Mouse (Mus musculus): Measurements from ENCODE around the gene Dcaf6. TPM values are rescaled to one million over a fixed set of nuclear protein-coding genes. Genes with fewer than 3 reads are reported as not detected.
A peak's percentile ranks its signal among the peaks of the same experiment; 100 is the strongest.

Gene Dcaf6
- polyA plus RNA-seq, 1 experiment: 161 TPM

DNA sequence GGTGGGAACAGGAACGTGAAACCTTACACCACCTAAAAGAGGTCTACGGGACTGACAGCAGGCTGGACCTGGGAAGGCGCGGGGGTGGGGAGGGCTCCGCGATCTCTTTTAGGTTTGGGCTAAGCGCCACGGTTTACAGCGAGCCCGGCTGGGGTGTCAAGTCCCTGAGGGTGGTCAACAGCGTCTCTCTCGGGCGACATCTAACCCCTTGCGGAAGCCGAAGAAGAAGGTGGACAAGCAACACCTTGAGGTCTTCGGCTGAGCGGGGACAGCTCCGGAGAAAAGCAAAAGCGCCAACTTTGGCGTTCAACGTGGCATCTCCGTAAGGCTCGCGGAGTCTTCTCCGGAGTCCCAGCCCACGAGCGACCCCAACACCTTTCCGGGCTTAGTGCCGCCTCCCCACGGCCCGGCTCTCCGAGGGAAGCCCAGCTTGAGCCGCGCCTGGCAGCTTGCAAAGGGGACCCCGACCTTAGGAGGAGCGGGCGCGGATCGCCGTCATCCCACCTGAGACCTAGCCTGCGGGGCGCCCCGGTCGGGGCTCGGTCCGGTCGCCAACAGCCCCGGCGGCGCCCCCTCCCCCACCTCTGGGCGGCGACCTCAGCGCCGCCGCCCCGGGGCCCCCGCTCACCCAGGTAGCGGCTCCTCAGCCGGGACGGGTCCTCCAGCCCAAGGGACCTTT is 633 bp downstream of the Dcaf6 start:
- no peaks in the 10 kb centered on the region for H3K36me3 ChIP-seq (ENCODE audit: control insufficient read depth, insufficient read depth, low read length)
- TF ChIP-seq POLR2A (IDR thresholded peaks at IDR 0.05; ENCODE audit: control insufficient read depth, low read depth, low read length) (no peak; the same call in 1 of the 2 replicates), CTCF (IDR thresholded peaks at IDR 0.05; ENCODE audit: control insufficient read depth, insufficient read depth, insufficient replicate concordance, low read depth, low read length) (no peak)
- peak overlapping the region; percentile 94 for H3K27ac ChIP-seq (ENCODE audit: control insufficient read depth, insufficient read depth, low read depth, low read length)
- H3K4me3 ChIP-seq (ENCODE audit: control insufficient read depth, low read depth, low read length): peak overlapping the region; percentile 94
- peaks cover 2% of the 10 kb centered on the region for H3K4me1 ChIP-seq (ENCODE audit: control insufficient read depth, insufficient read depth, low read length)
- H3K27me3 ChIP-seq (ENCODE audit: control insufficient read depth, insufficient read depth, low read length): no peaks in the 10 kb centered on the region

DNA sequence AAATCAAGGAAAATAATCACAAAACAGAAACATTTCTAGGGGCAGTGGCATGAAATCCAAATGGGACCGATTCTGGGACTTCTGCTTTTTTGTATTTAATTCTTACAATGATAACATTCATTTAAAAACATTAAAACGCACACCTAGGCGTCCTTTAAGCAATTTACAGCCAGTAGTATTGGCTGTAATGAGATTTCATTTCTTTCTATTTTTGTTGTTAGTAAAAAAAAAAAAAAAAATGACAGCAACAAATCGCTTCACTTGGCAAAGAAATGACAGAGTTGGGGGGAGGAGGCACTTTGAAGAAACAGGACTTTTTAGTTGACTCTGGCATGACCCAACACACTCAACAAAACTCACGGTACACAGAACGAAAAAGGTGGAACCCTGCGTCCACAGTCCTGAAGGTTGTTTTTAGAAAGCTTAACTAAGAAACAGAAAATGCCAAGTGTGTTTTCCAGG is 1.2 kb downstream of the Dcaf6 start:
- TF ChIP-seq CTCF (IDR thresholded peaks at IDR 0.05; ENCODE audit: control insufficient read depth, insufficient read depth, insufficient replicate concordance, low read depth, low read length): no peak
- no peak for TF ChIP-seq POLR2A (IDR thresholded peaks at IDR 0.05; ENCODE audit: control insufficient read depth, low read depth, low read length)
- Histone ChIP-seq H3K4me1 (ENCODE audit: control insufficient read depth, insufficient read depth, low read length) (peaks cover 2% of the 10 kb centered on the region), H3K27ac (ENCODE audit: control insufficient read depth, insufficient read depth, low read depth, low read length) (peak overlapping the region; percentile 94), H3K27me3 (ENCODE audit: control insufficient read depth, insufficient read depth, low read length) (no peaks in the 10 kb centered on the region), H3K4me3 (ENCODE audit: control insufficient read depth, low read depth, low read length) (peak overlapping the region; percentile 94), H3K36me3 (ENCODE audit: control insufficient read depth, insufficient read depth, low read length) (no peaks in the 10 kb centered on the region)

DNA sequence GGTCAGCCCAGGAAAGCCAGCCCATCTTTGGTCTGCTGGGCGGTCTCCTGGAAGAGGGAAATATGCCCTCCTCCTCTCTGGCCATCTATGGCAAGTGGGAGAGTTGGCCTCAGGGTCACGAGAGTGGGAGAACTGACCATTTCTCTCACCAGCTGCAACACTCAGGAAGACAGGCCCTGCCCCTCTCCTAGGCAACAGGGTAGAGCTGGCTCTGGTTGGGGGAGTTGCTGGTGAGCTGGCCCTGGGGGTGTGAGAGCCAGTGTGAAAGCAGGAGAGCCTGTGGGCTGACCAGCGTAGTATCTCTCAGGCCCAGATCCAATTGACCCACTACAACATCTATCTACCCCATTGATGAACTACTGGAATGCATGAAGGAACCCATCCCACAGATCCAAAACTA is 18.6 kb downstream of the Dcaf6 start:
- no peaks in the 10 kb centered on the region for H3K4me1 ChIP-seq (ENCODE audit: control insufficient read depth, insufficient read depth, low read length)
- H3K27me3 ChIP-seq (ENCODE audit: control insufficient read depth, insufficient read depth, low read length): no peaks in the 10 kb centered on the region
- no peak overlapping the region for H3K27ac ChIP-seq (ENCODE audit: control insufficient read depth, insufficient read depth, low read depth, low read length)
- H3K36me3 ChIP-seq (ENCODE audit: control insufficient read depth, insufficient read depth, low read length): no peaks in the 10 kb centered on the region
- no peak for TF ChIP-seq CTCF (IDR thresholded peaks at IDR 0.05; ENCODE audit: control insufficient read depth, insufficient read depth, insufficient replicate concordance, low read depth, low read length)
- no peak for TF ChIP-seq POLR2A (IDR thresholded peaks at IDR 0.05; ENCODE audit: control insufficient read depth, low read depth, low read length)
- H3K4me3 ChIP-seq (ENCODE audit: control insufficient read depth, low read depth, low read length): no peak overlapping the region

DNA sequence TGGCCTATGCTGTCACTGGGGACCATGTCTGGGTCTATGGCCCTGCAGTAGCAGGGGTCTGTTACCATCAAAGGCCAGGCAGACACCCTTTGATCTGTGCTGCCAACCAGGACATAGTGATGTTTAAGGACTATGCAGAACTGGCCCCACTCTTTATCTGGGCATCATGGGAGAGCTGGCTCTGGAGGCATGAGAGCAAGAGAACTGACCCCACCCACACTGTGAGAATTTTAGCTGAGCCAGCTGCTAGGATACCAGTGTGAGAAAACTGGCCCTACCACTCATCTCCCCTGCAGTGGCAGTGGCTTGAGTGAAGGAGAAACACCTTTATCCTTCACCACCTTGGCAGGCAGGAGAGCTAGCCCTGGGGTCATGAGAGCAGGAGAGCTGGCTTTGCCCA is 19.1 kb downstream of the Dcaf6 start:
- Histone ChIP-seq H3K27me3 (ENCODE audit: control insufficient read depth, insufficient read depth, low read length) (no peaks in the 10 kb centered on the region), H3K4me3 (ENCODE audit: control insufficient read depth, low read depth, low read length) (no peak overlapping the region), H3K27ac (ENCODE audit: control insufficient read depth, insufficient read depth, low read depth, low read length) (no peak overlapping the region), H3K36me3 (ENCODE audit: control insufficient read depth, insufficient read depth, low read length) (no peaks in the 10 kb centered on the region), H3K4me1 (ENCODE audit: control insufficient read depth, insufficient read depth, low read length) (no peaks in the 10 kb centered on the region)
- TF ChIP-seq CTCF (IDR thresholded peaks at IDR 0.05; ENCODE audit: control insufficient read depth, insufficient read depth, insufficient replicate concordance, low read depth, low read length) (no peak), POLR2A (IDR thresholded peaks at IDR 0.05; ENCODE audit: control insufficient read depth, low read depth, low read length) (0 out of 2 replicates have a peak, but pooled peaks have one; percentile 30)

DNA sequence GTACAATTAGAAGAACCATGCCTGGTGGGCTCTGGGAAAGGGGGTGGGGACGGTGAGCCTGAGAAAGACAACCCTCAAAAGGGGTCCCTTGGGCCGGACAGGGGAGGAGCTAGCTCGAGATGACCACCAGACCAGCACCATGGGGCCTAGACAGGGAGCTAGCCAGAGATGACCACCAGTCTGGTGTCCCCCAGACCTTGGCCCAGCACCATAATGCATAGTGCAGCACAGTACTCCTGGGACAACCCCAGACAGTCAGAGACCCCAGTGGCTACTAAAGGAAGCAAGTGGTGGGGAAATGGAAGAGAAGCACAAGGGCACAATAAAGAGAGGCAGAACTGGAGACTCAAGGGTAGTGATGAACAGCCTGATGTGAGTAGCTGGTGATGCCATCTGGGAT is 19.5 kb downstream of the Dcaf6 start:
- no peak for TF ChIP-seq CTCF (IDR thresholded peaks at IDR 0.05; ENCODE audit: control insufficient read depth, insufficient read depth, insufficient replicate concordance, low read depth, low read length)
- H3K27me3 ChIP-seq (ENCODE audit: control insufficient read depth, insufficient read depth, low read length): no peaks in the 10 kb centered on the region

DNA sequence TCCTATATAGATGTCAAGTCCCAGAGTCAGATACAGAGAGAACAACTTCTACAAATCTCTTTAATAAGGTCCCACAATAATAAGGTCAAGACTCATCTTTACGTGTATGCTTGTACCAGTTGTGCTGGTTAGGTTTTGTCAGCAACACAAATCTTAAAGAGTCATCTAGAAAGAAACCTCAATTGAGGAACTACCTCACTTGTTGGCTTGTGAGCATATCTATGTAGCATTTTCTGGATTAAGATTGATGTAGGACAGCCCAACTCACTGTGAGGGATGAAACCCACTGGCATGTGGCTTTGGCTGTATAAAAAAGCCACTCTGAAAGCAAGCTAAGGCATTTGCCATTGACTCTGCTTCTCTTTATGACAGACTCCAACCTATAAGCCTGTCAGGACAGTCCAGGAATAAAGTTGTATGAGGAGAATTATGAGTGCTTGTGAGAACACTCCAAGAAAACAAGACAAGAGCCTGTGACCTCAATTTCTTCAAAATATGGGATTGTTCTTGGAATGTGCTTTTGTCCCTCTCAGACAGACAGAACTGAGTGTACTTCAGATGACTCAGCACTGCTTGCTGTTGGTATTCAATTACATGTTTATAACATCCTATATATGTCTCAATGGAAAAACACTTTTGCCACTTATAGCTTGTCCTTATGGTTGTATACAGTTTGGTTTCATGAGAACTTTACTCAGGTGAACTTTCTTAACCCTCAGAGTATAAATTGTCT is 21.8 kb downstream of the Dcaf6 start:
- no peaks in the 10 kb centered on the region for H3K4me1 ChIP-seq (ENCODE audit: control insufficient read depth, insufficient read depth, low read length)
- TF ChIP-seq CTCF (IDR thresholded peaks at IDR 0.05; ENCODE audit: control insufficient read depth, insufficient read depth, insufficient replicate concordance, low read depth, low read length) (no peak), POLR2A (IDR thresholded peaks at IDR 0.05; ENCODE audit: control insufficient read depth, low read depth, low read length) (no peak)
- H3K36me3 ChIP-seq (ENCODE audit: control insufficient read depth, insufficient read depth, low read length): no peaks in the 10 kb centered on the region
- H3K27ac ChIP-seq (ENCODE audit: control insufficient read depth, insufficient read depth, low read depth, low read length): no peak overlapping the region
- H3K27me3 ChIP-seq (ENCODE audit: control insufficient read depth, insufficient read depth, low read length): no peaks in the 10 kb centered on the region
- H3K4me3 ChIP-seq (ENCODE audit: control insufficient read depth, low read depth, low read length): no peak overlapping the region; the same call in 1 of the 2 replicates

More for the DNA sequence above, 19.5 kb downstream of the Dcaf6 start:
- no peak overlapping the region for H3K27ac ChIP-seq (ENCODE audit: control insufficient read depth, insufficient read depth, low read depth, low read length)
- H3K4me3 ChIP-seq (ENCODE audit: control insufficient read depth, low read depth, low read length): no peak overlapping the region
- H3K36me3 ChIP-seq (ENCODE audit: control insufficient read depth, insufficient read depth, low read length): no peaks in the 10 kb centered on the region
- no peaks in the 10 kb centered on the region for H3K4me1 ChIP-seq (ENCODE audit: control insufficient read depth, insufficient read depth, low read length)

DNA sequence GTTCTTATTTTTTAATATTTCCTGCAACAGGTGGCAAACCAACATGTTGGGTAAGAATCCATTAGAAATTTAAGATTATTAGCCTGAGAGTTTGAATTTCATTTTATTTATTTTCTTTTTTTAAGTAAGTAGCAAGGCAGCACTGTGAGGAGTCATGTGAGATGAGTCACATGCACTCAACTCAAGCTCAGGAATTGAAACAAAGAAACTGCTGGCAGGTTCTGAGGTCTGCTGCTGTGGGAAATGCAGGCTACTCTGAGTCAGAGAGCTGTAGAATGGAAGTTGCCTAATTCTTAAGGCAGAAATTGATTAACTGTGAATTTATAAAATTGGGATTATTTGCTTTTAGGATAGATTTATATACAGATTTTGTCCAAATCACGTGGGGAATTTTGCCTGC is 27.4 kb downstream of the Dcaf6 start:
- TF ChIP-seq POLR2A (IDR thresholded peaks at IDR 0.05; ENCODE audit: control insufficient read depth, low read depth, low read length): no peak
- no peak for TF ChIP-seq CTCF (IDR thresholded peaks at IDR 0.05; ENCODE audit: control insufficient read depth, insufficient read depth, insufficient replicate concordance, low read depth, low read length)
- no peaks in the 10 kb centered on the region for H3K27me3 ChIP-seq (ENCODE audit: control insufficient read depth, insufficient read depth, low read length)
- H3K4me3 ChIP-seq (ENCODE audit: control insufficient read depth, low read depth, low read length): no peak overlapping the region
- no peaks in the 10 kb centered on the region for H3K36me3 ChIP-seq (ENCODE audit: control insufficient read depth, insufficient read depth, low read length)
- no peaks in the 10 kb centered on the region for H3K4me1 ChIP-seq (ENCODE audit: control insufficient read depth, insufficient read depth, low read length)
- no peak overlapping the region for H3K27ac ChIP-seq (ENCODE audit: control insufficient read depth, insufficient read depth, low read depth, low read length)
